13 mouse cellular contexts compared by ENCODE assay signal in genomic region chr1:149541386-149541785, GRCm38 (mm10).
DNase-seq lines count a peak whose midpoint lies in the region; ATAC-seq and TF ChIP-seq lines count a peak whose summit lies in the region.
"Had no signal": no experiment of that assay in that cellular context is flagged by ENCODE, and none has a peak within 500 bp of the region (broad histone marks: within the 10 kb centered on the region; RNA-seq: fewer than 3 reads in every experiment).

No protein-coding gene starts in this region.

- intact Hi-C loops in heart, adult 2 months (cut with DNase I) = loop anchor here (10.0 kb wide), 1 partner anchor 167 kb away; no protein-coding TSS in a partner anchor

- no peaks in the 10 kb centered on the region for H3K4me1 ChIP-seq in heart, adult 2 months (ENCODE audit: control insufficient read depth, insufficient read depth, low read length)
- no peaks in the 10 kb centered on the region for H3K4me1 ChIP-seq in heart, embryonic 11.5 days (ENCODE audit: control insufficient read depth, insufficient read depth, low read length)
- no peaks in the 10 kb centered on the region for H3K4me1 ChIP-seq in lung, embryonic 14.5 days (ENCODE audit: insufficient read depth)
- no peaks in the 10 kb centered on the region for H3K4me1 ChIP-seq in lung, adult 2 months (ENCODE audit: control insufficient read depth, insufficient read depth, low read length)
- H3K4me1 ChIP-seq: limb, embryonic 13.5 days had no signal

- H3K9me3 ChIP-seq in heart, embryonic 11.5 days (replicated peaks; ENCODE audit: control insufficient read depth, low read length) = no peaks in the 10 kb centered on the region
- no peaks in the 10 kb centered on the region for H3K9me3 ChIP-seq in lung, embryonic 14.5 days (ENCODE audit: low read depth, low read length)
- H3K9me3 ChIP-seq: limb, embryonic 13.5 days had no signal

- H3K27me3 ChIP-seq in heart, adult 2 months (ENCODE audit: control insufficient read depth, insufficient read depth, low read length) = no peaks in the 10 kb centered on the region
- H3K27me3 ChIP-seq in heart, embryonic 11.5 days (ENCODE audit: control insufficient read depth, insufficient read depth, low read length) = no peaks in the 10 kb centered on the region
- no peaks in the 10 kb centered on the region for H3K27me3 ChIP-seq in lung, embryonic 14.5 days (ENCODE audit: insufficient read depth, low read length)
- H3K27me3 ChIP-seq: limb, embryonic 13.5 days had no signal

- TF ChIP-seq EP300 in heart, adult 2 months (IDR thresholded peaks at IDR 0.05; ENCODE audit: insufficient read depth, low read depth, low read length) = no peak

- H3K4me3 ChIP-seq in heart, adult 2 months = no peak overlapping the region
- no peak overlapping the region for H3K4me3 ChIP-seq in heart, embryonic 11.5 days (ENCODE audit: low read depth, low read length)
- H3K4me3 ChIP-seq in lung, embryonic 14.5 days (ENCODE audit: low read depth, low read length) = no peak overlapping the region
- no peak overlapping the region for H3K4me3 ChIP-seq in lung, adult 2 months (replicated peaks; ENCODE audit: extremely low read depth, low read depth, low read length)
- H3K4me3 ChIP-seq: limb, embryonic 13.5 days; myocyte had no signal

- H3K27ac ChIP-seq in heart, adult 2 months = no peak overlapping the region
- no peak overlapping the region for H3K27ac ChIP-seq in heart, embryonic 11.5 days (ENCODE audit: low read depth, low read length)
- H3K27ac ChIP-seq in lung, embryonic 14.5 days (ENCODE audit: low read depth) = no peak overlapping the region
- H3K27ac ChIP-seq: limb, embryonic 13.5 days had no signal

- no peak overlapping the region for H3K9ac ChIP-seq in heart, adult 2 months (ENCODE audit: low read depth, low read length)
- no peak overlapping the region for H3K9ac ChIP-seq in heart, embryonic 11.5 days (ENCODE audit: low read depth, low read length)
- no peak overlapping the region for H3K9ac ChIP-seq in lung, embryonic 14.5 days
- H3K9ac ChIP-seq: limb, embryonic 13.5 days had no signal

- H3K79me2 ChIP-seq in heart, adult 2 months (replicated peaks; ENCODE audit: control insufficient read depth, insufficient read depth, low read length) = no peaks in the 10 kb centered on the region

- no peak for DNase-seq in heart, adult 2 months
- DNase-seq in lung, embryonic 14.5 days = no peak
- DNase-seq in lung, adult 2 months = no peak
- DNase-seq in NIH3T3 (ENCODE audit: low read depth) (peak; percentile 10), MN1 (ENCODE audit: low spot score) (no peak)
- DNase-seq in cerebellum, postnatal 25 days = peak; percentile 7 to 31
- DNase-seq: adrenal gland, postnatal 10 days; lung, postnatal 10 days; thymus, adult 18-20 months had no signal

- TF ChIP-seq POLR2A in heart, adult 2 months (IDR thresholded peaks at IDR 0.05; ENCODE audit: insufficient read depth, low read depth, low read length) = no peak
- no peak for TF ChIP-seq POLR2A in lung, adult 2 months (IDR thresholded peaks at IDR 0.05; ENCODE audit: borderline replicate concordance, extremely low read depth, low read depth, low read length)

- no peak for ATAC-seq in heart, embryonic 11.5 days (replicated peaks; ENCODE audit: insufficient number of reproducible peaks, low FRiP score, low TSS enrichment)
- ATAC-seq in lung, embryonic 14.5 days (ENCODE audit: insufficient read depth) = no peak

- TF ChIP-seq CTCF in heart, adult 2 months (IDR thresholded peaks at IDR 0.05) = peak; percentile 67
- peak; percentile 20; the same call in 1 of the 2 replicates for TF ChIP-seq CTCF in lung, embryonic 14.5 days (IDR thresholded peaks at IDR 0.05; ENCODE audit: low read depth)
- no peak for TF ChIP-seq CTCF in lung, adult 2 months (IDR thresholded peaks at IDR 0.05; ENCODE audit: insufficient read depth, low read length)

- no peaks in the 10 kb centered on the region for H3K36me3 ChIP-seq in heart, adult 2 months (ENCODE audit: control insufficient read depth, insufficient read depth, low read length)
- no peaks in the 10 kb centered on the region for H3K36me3 ChIP-seq in heart, embryonic 11.5 days (ENCODE audit: control insufficient read depth, insufficient read depth, low read length)
- no peaks in the 10 kb centered on the region for H3K36me3 ChIP-seq in lung, embryonic 14.5 days (ENCODE audit: insufficient read depth)
- H3K36me3 ChIP-seq: G1E; limb, embryonic 13.5 days had no signal

- 37% methylated on average over 2 of the region's 2 CpGs for WGBS in heart, adult 2 months
- WGBS in heart, embryonic 11.5 days (ENCODE audit: insufficient replicate concordance) = 41% methylated on average over 2 of the region's 2 CpGs
- WGBS in lung, embryonic 14.5 days = 38% methylated on average over 2 of the region's 2 CpGs
- 43% methylated on average over 2 of the region's 2 CpGs for WGBS in lung, adult 2 months

- H3K4me2 ChIP-seq in heart, embryonic 11.5 days = no peak overlapping the region
- H3K4me2 ChIP-seq in lung, embryonic 14.5 days = no peak overlapping the region
- H3K4me2 ChIP-seq: limb, embryonic 13.5 days had no signal

Comparison
In these comparisons a context has a peak if more than half of its experiments do, and no peak if none do; other contexts are left out.
1. DNase-seq: peak in NIH3T3 (single experiment) and cerebellum, postnatal 25 days (2 of 2); none in heart, adult 2 months (0 of 2), lung, embryonic 14.5 days (single experiment), lung, adult 2 months (single experiment) and MN1 (single experiment).